Mouse (Mus musculus) left cerebral cortex, postnatal 36 days (tissue): Measurements from ENCODE around the gene Pitpnm1. TPM values are rescaled to one million over a fixed set of nuclear protein-coding genes. Genes with fewer than 3 reads are reported as not detected.
"Not testable (repeated sequence)": the region's sequence is repeated elsewhere in the genome, so short reads cannot be mapped to it uniquely, and the experiment has no call there.

ENCODE experiments used
- DNase-seq, 2 experiments: peaks; one replicate each; pipeline ENCODE4 v3.0.0; 2021 to 2022; ENCODE audit warnings: low spot score in 2 of 2, mixed read lengths in 1 of 2
- intact Hi-C: fragments of 180-260 bp; cut with DNase I; formaldehyde crosslinking; loops from one replicate; pipeline ENCODE4 v1.15.1; 2025
- total RNA-seq, 2 experiments: library from RNA; stranded (reverse); gene quantifications; 2 replicates each; pipeline ENCODE4 v1.2.3; 2021

Gene Pitpnm1
- total RNA-seq, 2 experiments from 2014 or later, result 202 to 203 TPM

GRCm38 (mm10) chr19:4066877-4067276 is 32.9 kb upstream of the Pitpnm1 start:
- no peak for DNase-seq
- intact Hi-C loops, result no loop called here

GRCm38 (mm10) chr19:4068242-4068641 is 31.6 kb upstream of the Pitpnm1 start:
- intact Hi-C loops, DNase-seq: not testable (repeated sequence)

GRCm38 (mm10) chr19:4068717-4069410 is 30.9 kb upstream of the Pitpnm1 start:
- no peak for DNase-seq
- intact Hi-C loops, result no loop called here

- intact Hi-C loops, result no loop called here
- no peak for DNase-seq
These were observed 29.5 kb upstream of the Pitpnm1 start for GRCm38 (mm10) chr19:4070311-4070710.

GRCm38 (mm10) chr19:4070756-4071155 is 29.0 kb upstream of the Pitpnm1 start:
- no peak for DNase-seq
- intact Hi-C loops, result no loop called here

GRCm38 (mm10) chr19:4071406-4071805 is 28.4 kb upstream of the Pitpnm1 start:
- intact Hi-C loops, result no loop called here
- DNase-seq, result no peak

- DNase-seq, result no peak
- intact Hi-C loops, result no loop called here
These were observed 26.9 kb upstream of the Pitpnm1 start for GRCm38 (mm10) chr19:4072706-4073424.

GRCm38 (mm10) chr19:4075531-4075930 is 24.3 kb upstream of the Pitpnm1 start:
- DNase-seq, result no peak
- intact Hi-C loops, result no loop called here

GRCm38 (mm10) chr19:4079594-4079993 is 20.2 kb upstream of the Pitpnm1 start:
- intact Hi-C loops, result no loop called here
- no peak for DNase-seq

GRCm38 (mm10) chr19:4080511-4081009 is 19.2 kb upstream of the Pitpnm1 start:
- DNase-seq, result no peak
- intact Hi-C loops, result no loop called here

GRCm38 (mm10) chr19:4081394-4081793 is 18.4 kb upstream of the Pitpnm1 start, which contains the start of gene Cabp2:
Gene Cabp2 (plus strand): TSS chr19:4081578.
- DNase-seq, result no peak
- intact Hi-C loops, result no loop called here

GRCm38 (mm10) chr19:4082219-4082965 is 17.4 kb upstream of the Pitpnm1 start:
- no peak for DNase-seq
- intact Hi-C loops, result no loop called here

- no peak for DNase-seq
- intact Hi-C loops, result no loop called here
These were observed 16.5 kb upstream of the Pitpnm1 start for GRCm38 (mm10) chr19:4083316-4083715.

GRCm38 (mm10) chr19:4083826-4084225 is 16.0 kb upstream of the Pitpnm1 start:
- intact Hi-C loops, result no loop called here

GRCm38 (mm10) chr19:4084984-4085383 is 14.8 kb upstream of the Pitpnm1 start:
- intact Hi-C loops, result no loop called here

More at GRCm38 (mm10) chr19:4083826-4084225, 16.0 kb upstream of the Pitpnm1 start:
- no peak for DNase-seq

GRCm38 (mm10) chr19:4086156-4086555 is 13.6 kb upstream of the Pitpnm1 start:
- DNase-seq, result no peak
- intact Hi-C loops, result no loop called here

More at GRCm38 (mm10) chr19:4084984-4085383, 14.8 kb upstream of the Pitpnm1 start:
- no peak for DNase-seq

GRCm38 (mm10) chr19:4087090-4087489 is 12.7 kb upstream of the Pitpnm1 start:
- intact Hi-C loops, result no loop called here
- no peak for DNase-seq

GRCm38 (mm10) chr19:4088146-4088545 is 11.7 kb upstream of the Pitpnm1 start:
- intact Hi-C loops, result no loop called here
- DNase-seq, result no peak

- no peak for DNase-seq
- intact Hi-C loops, result no loop called here
These were observed 10.7 kb upstream of the Pitpnm1 start for GRCm38 (mm10) chr19:4089128-4089527.

- intact Hi-C loops, result no loop called here
These were observed 9.4 kb upstream of the Pitpnm1 start for GRCm38 (mm10) chr19:4090446-4090845.

More at GRCm38 (mm10) chr19:4090446-4090845, 9.4 kb upstream of the Pitpnm1 start:
- no peak for DNase-seq
